Mouse (Mus musculus) embryonic fibroblast, embryonic 13.5 days (primary cell): Measurements from ENCODE around the gene Ctnna3. TPM values are rescaled to one million over a fixed set of nuclear protein-coding genes. Genes with fewer than 3 reads are reported as not detected.

ENCODE experiments used
- H3K27ac ChIP-seq: 2 replicates; pipeline ENCODE4 v1.5.1; 2012; ENCODE audit warnings: low read length, control low read depth, inconsistent platforms; ENCODE audit not compliant: insufficient read depth
- H3K4me1 ChIP-seq: 2 replicates; pipeline ENCODE4 v1.6.1; 2011; ENCODE audit warnings: low read length; ENCODE audit not compliant: control insufficient read depth, insufficient read depth
- H3K4me3 ChIP-seq: 2 replicates; pipeline ENCODE4 v1.5.1; 2011; ENCODE audit warnings: mild to moderate bottlenecking, control low read depth, low read length; ENCODE audit not compliant: insufficient read depth
- CTCF ChIP-seq: IDR thresholded peaks from 2 replicates; pipeline ENCODE4 v1.5.1; 2011; ENCODE audit warnings: mild to moderate bottlenecking, control low read depth, low read length, moderate library complexity, borderline replicate concordance; ENCODE audit not compliant: insufficient read depth
- POLR2A ChIP-seq: IDR thresholded peaks from 2 replicates; pipeline ENCODE4 v1.6.1; 2011; ENCODE audit warnings: low read depth, mild to moderate bottlenecking, control low read depth, low read length, moderate library complexity
- polyA plus RNA-seq: library from polyadenylated mRNA; stranded (reverse); fragments of >200 nt; gene quantifications from 2 replicates; pipeline ENCODE4 v1.2.4, GENCODE M21; 2011; ENCODE audit warnings: low read depth; ENCODE audit not compliant: missing spikeins, insufficient read length

Ctnna3 gene
- polyA plus RNA-seq, 1 experiment: 0.14 TPM

- Histone ChIP-seq H3K27ac (no peak overlapping the region), H3K4me3 (no peak overlapping the region), H3K4me1 (no peaks in the 10 kb centered on the region)
- TF ChIP-seq CTCF (no peak), POLR2A (no peak)
These were observed 171.3 kb downstream of the Ctnna3 start for GRCm38 (mm10) chr10:63601206-63601605.

GRCm38 (mm10) chr10:63628546-63628945, 198.6 kb downstream of the Ctnna3 start:
- Histone ChIP-seq H3K27ac (no peak overlapping the region), H3K4me3 (no peak overlapping the region)
- TF ChIP-seq POLR2A: no peak
- no peak for TF ChIP-seq CTCF

GRCm38 (mm10) chr10:63633915-63634314, 204.0 kb downstream of the Ctnna3 start:
- H3K4me3 ChIP-seq: no peak overlapping the region
- no peak for TF ChIP-seq CTCF
- TF ChIP-seq POLR2A: no peak
- no peaks in the 10 kb centered on the region for H3K4me1 ChIP-seq
- H3K27ac ChIP-seq: no peak overlapping the region

More at GRCm38 (mm10) chr10:63628546-63628945, 198.6 kb downstream of the Ctnna3 start:
- no peaks in the 10 kb centered on the region for H3K4me1 ChIP-seq

- Histone ChIP-seq H3K4me3 (no peak overlapping the region), H3K27ac (no peak overlapping the region), H3K4me1 (no peaks in the 10 kb centered on the region)
- TF ChIP-seq CTCF: no peak
- no peak for TF ChIP-seq POLR2A
These were observed 208.1 kb downstream of the Ctnna3 start for GRCm38 (mm10) chr10:63637987-63638386.

- Histone ChIP-seq H3K27ac (no peak overlapping the region), H3K4me3 (no peak overlapping the region), H3K4me1 (no peaks in the 10 kb centered on the region)
- TF ChIP-seq CTCF (no peak), POLR2A (no peak)
These were observed 217.4 kb downstream of the Ctnna3 start for GRCm38 (mm10) chr10:63647300-63647699.

- TF ChIP-seq CTCF (no peak), POLR2A (no peak)
- H3K4me1 ChIP-seq: no peaks in the 10 kb centered on the region
- H3K27ac ChIP-seq: no peak overlapping the region
- no peak overlapping the region for H3K4me3 ChIP-seq
These were observed 220.4 kb downstream of the Ctnna3 start for GRCm38 (mm10) chr10:63650307-63650706.

GRCm38 (mm10) chr10:63652887-63653286, 223.0 kb downstream of the Ctnna3 start:
- no peak for TF ChIP-seq POLR2A
- no peak for TF ChIP-seq CTCF
- H3K27ac ChIP-seq: no peak overlapping the region

GRCm38 (mm10) chr10:63653571-63653970, 223.7 kb downstream of the Ctnna3 start:
- Histone ChIP-seq H3K27ac (no peak overlapping the region), H3K4me3 (no peak overlapping the region), H3K4me1 (no peaks in the 10 kb centered on the region)
- TF ChIP-seq POLR2A (no peak), CTCF (no peak)

More at GRCm38 (mm10) chr10:63652887-63653286, 223.0 kb downstream of the Ctnna3 start:
- Histone ChIP-seq H3K4me3 (no peak overlapping the region), H3K4me1 (no peaks in the 10 kb centered on the region)

GRCm38 (mm10) chr10:63654560-63654959, 224.7 kb downstream of the Ctnna3 start:
- no peak for TF ChIP-seq CTCF
- no peak for TF ChIP-seq POLR2A
- no peak overlapping the region for H3K4me3 ChIP-seq
- no peaks in the 10 kb centered on the region for H3K4me1 ChIP-seq
- no peak overlapping the region for H3K27ac ChIP-seq

- Histone ChIP-seq H3K27ac (no peak overlapping the region), H3K4me3 (no peak overlapping the region), H3K4me1 (no peaks in the 10 kb centered on the region)
- TF ChIP-seq POLR2A (no peak), CTCF (no peak)
These were observed 246.4 kb downstream of the Ctnna3 start for GRCm38 (mm10) chr10:63676343-63676742.

GRCm38 (mm10) chr10:63689233-63689632, 259.3 kb downstream of the Ctnna3 start:
- no peak overlapping the region for H3K27ac ChIP-seq
- H3K4me3 ChIP-seq: no peak overlapping the region
- TF ChIP-seq POLR2A (no peak), CTCF (no peak)
- no peaks in the 10 kb centered on the region for H3K4me1 ChIP-seq
